Mouse (Mus musculus): Measurements from ENCODE around the gene Dgkb.

DNA sequence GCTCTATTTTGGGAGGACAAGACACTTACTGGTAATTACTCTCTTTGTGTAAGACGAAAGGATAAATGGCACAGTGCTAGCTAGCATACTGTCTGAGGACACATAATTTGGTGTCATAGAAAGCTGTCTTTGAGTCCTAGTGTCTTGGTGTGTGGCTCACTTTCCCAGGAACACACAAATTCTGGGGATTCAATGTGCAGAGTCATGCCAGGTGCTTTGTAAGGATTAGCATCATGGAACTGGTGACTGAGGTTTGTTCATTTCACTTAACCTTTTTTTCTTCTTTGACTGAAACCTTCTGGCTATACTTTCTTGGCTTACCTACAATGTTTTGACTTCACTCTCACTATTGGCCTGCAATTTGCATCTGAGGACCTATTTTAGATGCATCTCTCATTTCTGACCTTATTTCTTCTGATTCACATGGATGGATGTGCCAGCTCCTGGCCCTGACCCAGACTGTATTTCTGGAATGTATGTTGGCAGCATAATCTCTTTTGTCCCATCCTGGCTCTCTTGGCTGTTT, 170.6 kb downstream of the Dgkb start:
- TF ChIP-seq POLR2A (IDR thresholded peaks at IDR 0.05; ENCODE audit: low read depth, low read length): no peak
- TF ChIP-seq CTCF (IDR thresholded peaks at IDR 0.05; ENCODE audit: extremely low read depth, insufficient read depth, insufficient read length, insufficient replicate concordance): no peak

Measured in spleen, adult 2 months (tissue).